Mouse (Mus musculus) stomach, postnatal 0 days (tissue): ENCODE results near the gene Aldh18a1.

ENCODE experiments used
- CTCF ChIP-seq: IDR thresholded peaks from 2 replicates; pipeline ENCODE4 v1.5.1; 2016; ENCODE audit warnings: antibody characterized with exemption, low read depth, mild to moderate bottlenecking, moderate library complexity
- EP300 ChIP-seq: optimal IDR thresholded peaks from 2 replicates; pipeline ENCODE3; 2016; ENCODE audit warnings: antibody characterized with exemption

GRCm38 (mm10) chr19:40506965-40507364 is 81.3 kb downstream of the Aldh18a1 start:
- TF ChIP-seq EP300 (no peak), CTCF (no peak)
